Mouse (Mus musculus) brain, embryonic 14.5 days (tissue): ENCODE results near the gene Tmem184b.

ENCODE experiments used
- CTCF ChIP-seq: fragments of 200-500 bp; IDR thresholded peaks from 2 replicates; pipeline ENCODE4 v1.5.1; 2012; ENCODE audit warnings: inconsistent platforms, mild to moderate bottlenecking, moderate library complexity, borderline replicate concordance; ENCODE audit not compliant: insufficient read depth, insufficient read length; ENCODE audit errors: extremely low read depth
- POLR2A ChIP-seq: fragments of 200-500 bp; IDR thresholded peaks from 2 replicates; pipeline ENCODE4 v1.6.1; 2012; ENCODE audit warnings: mild to moderate bottlenecking, inconsistent platforms, borderline replicate concordance; ENCODE audit not compliant: poor library complexity, insufficient read depth, insufficient read length, severe bottlenecking; ENCODE audit errors: extremely low read depth

GRCm38 (mm10) chr15:79390434-79390833 lies 12.9 kb downstream of the Tmem184b start:
- TF ChIP-seq CTCF = no peak
- no peak for TF ChIP-seq POLR2A
